Mouse (Mus musculus) C2C12 (cell line): ENCODE data around the gene Axl. TPM values are rescaled to one million over a fixed set of nuclear protein-coding genes. Genes with fewer than 3 reads are reported as not detected.
A peak's percentile ranks its signal among the peaks of the same experiment; 100 is the strongest.
"Not testable (repeated sequence)": the region's sequence is repeated elsewhere in the genome, so short reads cannot be mapped to it uniquely, and the experiment has no call there.

Source experiments
- H3K27me3 ChIP-seq: one replicate; pipeline ENCODE4 v1.6.1; 2011; ENCODE audit not compliant: control insufficient read depth, insufficient read depth, insufficient read length
- H3K36me3 ChIP-seq: one replicate; pipeline ENCODE4 v1.6.1; 2011; ENCODE audit not compliant: control insufficient read depth, insufficient read depth
- H3K4me3 ChIP-seq: one replicate; pipeline ENCODE4 v1.5.1; 2011; ENCODE audit warnings: mild to moderate bottlenecking, control low read depth; ENCODE audit not compliant: poor library complexity, insufficient read depth, severe bottlenecking
- H3K79me2 ChIP-seq: one replicate; pipeline ENCODE4 v1.6.1; 2011; ENCODE audit not compliant: control insufficient read depth, insufficient read depth
- H3K79me3 ChIP-seq: one replicate; pipeline ENCODE4 v1.6.1; 2011; ENCODE audit warnings: low read depth, control low read depth
- H3ac ChIP-seq: one replicate; pipeline ENCODE3; 2011; ENCODE audit warnings: low read depth; ENCODE audit not compliant: control insufficient read depth, insufficient read length
- CEBPB ChIP-seq: IDR thresholded peaks from one replicate; pipeline ENCODE4 v1.6.1; 2011; ENCODE audit warnings: low read depth, mild to moderate bottlenecking, control low read depth, moderate library complexity
- CTCF ChIP-seq: IDR thresholded peaks from one replicate; pipeline ENCODE4 v1.5.1; 2011; ENCODE audit not compliant: control insufficient read depth, insufficient read depth, insufficient read length
- FOSL1 ChIP-seq: IDR thresholded peaks from one replicate; pipeline ENCODE4 v1.8.0; 2011; ENCODE audit warnings: mild to moderate bottlenecking, low read length; ENCODE audit not compliant: poor library complexity, insufficient read depth, severe bottlenecking
- MAX ChIP-seq: IDR thresholded peaks from one replicate; pipeline ENCODE4 v1.6.1; 2011; ENCODE audit warnings: mild to moderate bottlenecking, control low read depth
- MYOD1 ChIP-seq: IDR thresholded peaks from one replicate; pipeline ENCODE4 v1.6.1; 2011; ENCODE audit warnings: low read depth; ENCODE audit not compliant: control insufficient read depth, insufficient read length
- MYOG ChIP-seq: IDR thresholded peaks from one replicate; pipeline ENCODE4 v1.6.1; 2011; ENCODE audit not compliant: control insufficient read depth, insufficient read length; ENCODE audit errors: extremely low read depth
- USF1 ChIP-seq: IDR thresholded peaks from one replicate; pipeline ENCODE4 v1.6.1; 2011; ENCODE audit warnings: low read depth, mild to moderate bottlenecking, control low read depth, moderate library complexity
- polyA plus RNA-seq: library from polyadenylated mRNA; unstranded; fragments of >200 nt; fragmentation: generic; extraction: Trizol; gene quantifications from one replicate; pipeline ENCODE4 v1.2.1, GENCODE M21; 2012; ENCODE audit warnings: missing spikeins

Gene Axl
- polyA plus RNA-seq, 1 experiment, result 270 TPM

GRCm38 (mm10) chr7:25725886-25726285 is 62.6 kb downstream of the Axl start:
- H3K36me3 ChIP-seq, result peaks cover 68% of the 10 kb centered on the region
- H3K4me3 ChIP-seq, result no peak overlapping the region
- H3ac ChIP-seq, result no peak overlapping the region
- no peak for TF ChIP-seq FOSL1
- no peak for TF ChIP-seq CEBPB
- TF ChIP-seq MYOD1, result no peak
- no peak for TF ChIP-seq USF1
- no peak for TF ChIP-seq MYOG
- no peak for TF ChIP-seq MAX
- TF ChIP-seq CTCF, result no peak
- no peaks in the 10 kb centered on the region for H3K79me3 ChIP-seq
- H3K27me3 ChIP-seq, result no peaks in the 10 kb centered on the region
- H3K79me2 ChIP-seq, result no peaks in the 10 kb centered on the region

GRCm38 (mm10) chr7:25721776-25722175 is 66.7 kb downstream of the Axl start:
- not testable (repeated sequence) for H3K27me3 ChIP-seq, H3ac ChIP-seq, H3K4me3 ChIP-seq
- Histone ChIP-seq H3K79me3 (peaks cover 15% of the 10 kb centered on the region), H3K79me2 (peaks cover 20% of the 10 kb centered on the region), H3K36me3 (peaks cover 41% of the 10 kb centered on the region)

GRCm38 (mm10) chr7:25720760-25721159 is 67.7 kb downstream of the Axl start:
- TF ChIP-seq USF1 (no peak), MAX (no peak)
- Histone ChIP-seq H3K4me3 (no peak overlapping the region), H3ac (no peak overlapping the region), H3K27me3 (no peaks in the 10 kb centered on the region), H3K36me3 (peaks cover 40% of the 10 kb centered on the region), H3K79me3 (peaks cover 17% of the 10 kb centered on the region), H3K79me2 (peaks cover 30% of the 10 kb centered on the region)

- H3K36me3 ChIP-seq, result peaks cover 46% of the 10 kb centered on the region
- TF ChIP-seq MYOD1, result no peak
- peak; percentile 81 for TF ChIP-seq CTCF
- TF ChIP-seq CEBPB, result no peak
- no peak overlapping the region for H3K4me3 ChIP-seq
- no peaks in the 10 kb centered on the region for H3K27me3 ChIP-seq
- peaks cover 30% of the 10 kb centered on the region for H3K79me2 ChIP-seq
- no peak overlapping the region for H3ac ChIP-seq
- peaks cover 17% of the 10 kb centered on the region for H3K79me3 ChIP-seq
Observed at GRCm38 (mm10) chr7:25719761-25720610, 68.5 kb downstream of the Axl start.

- no peaks in the 10 kb centered on the region for H3K27me3 ChIP-seq
- TF ChIP-seq USF1, result no peak
- no peak for TF ChIP-seq MYOG
- TF ChIP-seq MAX, result peak; percentile 42
- no peak for TF ChIP-seq FOSL1
- TF ChIP-seq CEBPB, result peak; percentile 92
- no peak for TF ChIP-seq MYOD1
- TF ChIP-seq CTCF, result no peak
- H3K4me3 ChIP-seq, result peak within 1 kb of the TSS; percentile 65
- H3ac ChIP-seq, result peak within 1 kb of the TSS; percentile 84
- peaks cover 45% of the 10 kb centered on the region for H3K36me3 ChIP-seq
- H3K79me3 ChIP-seq, result peaks cover 17% of the 10 kb centered on the region
- H3K79me2 ChIP-seq, result peaks cover 30% of the 10 kb centered on the region
Observed at GRCm38 (mm10) chr7:25718788-25719417, 69.6 kb downstream of the Axl start, which contains the start of gene Ccdc97. TSS of gene Ccdc97 (minus strand) at chr7:25719088.

GRCm38 (mm10) chr7:25717478-25717877 is 71.0 kb downstream of the Axl start:
- TF ChIP-seq CEBPB, result no peak
- no peak for TF ChIP-seq USF1
- no peak for TF ChIP-seq MAX
- TF ChIP-seq FOSL1, result no peak
- TF ChIP-seq MYOG, result no peak
- TF ChIP-seq MYOD1, result no peak
- TF ChIP-seq CTCF, result no peak
- Histone ChIP-seq H3K79me3 (peaks cover 17% of the 10 kb centered on the region), H3K4me3 (no peak overlapping the region)

More at GRCm38 (mm10) chr7:25717478-25717877, 71.0 kb downstream of the Axl start:
- Histone ChIP-seq H3K79me2 (peaks cover 30% of the 10 kb centered on the region), H3ac (no peak overlapping the region), H3K27me3 (no peaks in the 10 kb centered on the region), H3K36me3 (peaks cover 45% of the 10 kb centered on the region)
